Mouse (Mus musculus) limb, embryonic 11.5 days (tissue): ENCODE measurements at regions not wholly inside any gene's neighbourhood (a gene's known extent, or its start where the extent isn't known, plus 50 kb on each side); places are given as distances from the start of the nearest gene placed in this dataset.

ENCODE experiments used
- ATAC-seq: fragments of 200-750 bp; cut with Nextera tagmentation; 2 replicates; pipeline ENCODE4 v1.8.0; 2017; ENCODE audit warnings: low read depth; ENCODE audit not compliant: insufficient number of reproducible peaks, low FRiP score, low TSS enrichment
- DNase-seq: peaks from one replicate; pipeline ENCODE4 v3.0.0-alpha.2; 2015; ENCODE audit warnings: low spot score
- H3K27ac ChIP-seq: fragments of 300-500 bp; sonication (generic); replicated peaks from 2 replicates; pipeline ENCODE4 v1.5.1; 2014; ENCODE audit warnings: low read depth, mild to moderate bottlenecking, low read length
- H3K27me3 ChIP-seq: fragments of 300-500 bp; sonication (generic); 2 replicates; pipeline ENCODE4 v1.6.1; 2014; ENCODE audit warnings: mild to moderate bottlenecking, low read length, mixed read lengths; ENCODE audit not compliant: control insufficient read depth, insufficient read depth
- H3K36me3 ChIP-seq: fragments of 300-500 bp; sonication (generic); 2 replicates; pipeline ENCODE4 v1.6.1; 2014; ENCODE audit warnings: mild to moderate bottlenecking, low read length, moderate library complexity, mixed read lengths; ENCODE audit not compliant: control insufficient read depth, insufficient read depth
- H3K4me1 ChIP-seq: fragments of 300-500 bp; sonication (generic); 2 replicates; pipeline ENCODE4 v1.6.1; 2014; ENCODE audit warnings: low read length, mixed read lengths; ENCODE audit not compliant: control insufficient read depth, insufficient read depth
- H3K4me2 ChIP-seq: fragments of 300-500 bp; sonication (generic); 2 replicates; pipeline ENCODE4 v1.6.1; 2014; ENCODE audit warnings: low read depth, mild to moderate bottlenecking, moderate library complexity; ENCODE audit not compliant: severe bottlenecking
- H3K4me3 ChIP-seq: fragments of 300-500 bp; sonication (generic); 2 replicates; pipeline ENCODE4 v1.5.1; 2014; ENCODE audit warnings: low read depth, low read length
- H3K9ac ChIP-seq: fragments of 300-500 bp; sonication (generic); 2 replicates; pipeline ENCODE4 v1.6.1; 2014; ENCODE audit warnings: mild to moderate bottlenecking, low read length
- H3K9me3 ChIP-seq: fragments of 300-500 bp; sonication (generic); 2 replicates; pipeline ENCODE4 v1.6.1; 2016; ENCODE audit warnings: low read length; ENCODE audit not compliant: control insufficient read depth
- WGBS: fragments of 180-500 bp; shearing (Covaris S2); extraction: QIAGEN DNeasy Blood & Tissue Kit; methylation state at CpG from one replicate; pipeline ENCODE4 v1.1.7; 2014; 5-methylcytosine and 5-hydroxymethylcytosine counted together

DNA sequence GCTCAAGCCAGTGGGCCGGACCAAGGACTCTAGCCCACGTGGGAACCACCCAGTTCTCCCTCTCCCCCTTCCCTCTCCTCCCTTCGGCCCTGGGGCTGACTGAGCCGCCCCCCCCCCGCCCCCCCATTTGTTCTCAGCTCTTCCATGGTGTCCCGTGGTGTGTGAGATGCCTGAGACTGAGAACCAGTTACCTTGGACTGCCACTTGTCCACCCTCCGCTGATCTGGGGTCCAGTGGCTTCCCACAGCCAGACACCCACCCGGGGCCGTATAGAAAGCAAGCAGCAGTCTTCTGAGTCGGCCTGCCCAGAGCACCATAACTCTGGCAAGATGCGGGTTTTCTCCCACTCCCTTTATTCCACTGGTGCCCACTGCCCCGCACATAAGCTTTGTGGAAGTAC, 316.2 kb upstream of the A1bg start:
- Histone ChIP-seq H3K4me3 (no peak overlapping the region), H3K27ac (no peak overlapping the region; the same call in 1 of the 2 replicates), H3K9ac (no peak overlapping the region), H3K4me2 (no peak overlapping the region), H3K27me3 (no peaks in the 10 kb centered on the region), H3K36me3 (no peaks in the 10 kb centered on the region), H3K4me1 (no peaks in the 10 kb centered on the region; the same call in 1 of the 2 replicates), H3K9me3 (no peaks in the 10 kb centered on the region)
- DNase-seq (no peak), ATAC-seq (peak; percentile 51; the same call in 1 of the 2 replicates)
- WGBS = 78% methylated on average over 10 of the region's 12 CpGs

DNA sequence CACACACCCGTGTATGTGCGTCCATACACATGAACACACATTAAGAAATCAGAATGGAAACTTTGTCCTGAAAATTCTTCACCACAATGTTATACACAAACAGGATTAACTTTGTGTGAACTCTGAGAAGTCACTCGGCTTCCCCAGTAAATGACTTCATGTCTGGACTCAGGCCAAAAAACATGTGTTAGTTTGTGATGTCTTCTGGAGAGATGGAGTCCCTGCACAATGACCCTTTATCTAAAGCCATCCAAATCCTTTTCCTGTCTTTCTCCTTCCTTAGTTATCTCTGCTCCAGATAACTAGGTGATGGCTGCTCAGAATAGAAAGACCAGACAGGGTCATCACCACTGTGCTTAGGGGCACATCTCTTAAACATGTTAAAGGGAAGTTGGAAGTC, 306.8 kb upstream of the A1bg start:
- H3K9ac ChIP-seq = no peak overlapping the region
- H3K36me3 ChIP-seq = no peaks in the 10 kb centered on the region
- no peak for ATAC-seq
- 81% methylated on average over 3 of the region's 3 CpGs for WGBS
- DNase-seq = no peak
- H3K4me3 ChIP-seq = no peak overlapping the region
- no peak overlapping the region for H3K27ac ChIP-seq
- H3K4me2 ChIP-seq = no peak overlapping the region
- H3K27me3 ChIP-seq = no peaks in the 10 kb centered on the region
- no peaks in the 10 kb centered on the region for H3K4me1 ChIP-seq
- H3K9me3 ChIP-seq = no peaks in the 10 kb centered on the region

DNA sequence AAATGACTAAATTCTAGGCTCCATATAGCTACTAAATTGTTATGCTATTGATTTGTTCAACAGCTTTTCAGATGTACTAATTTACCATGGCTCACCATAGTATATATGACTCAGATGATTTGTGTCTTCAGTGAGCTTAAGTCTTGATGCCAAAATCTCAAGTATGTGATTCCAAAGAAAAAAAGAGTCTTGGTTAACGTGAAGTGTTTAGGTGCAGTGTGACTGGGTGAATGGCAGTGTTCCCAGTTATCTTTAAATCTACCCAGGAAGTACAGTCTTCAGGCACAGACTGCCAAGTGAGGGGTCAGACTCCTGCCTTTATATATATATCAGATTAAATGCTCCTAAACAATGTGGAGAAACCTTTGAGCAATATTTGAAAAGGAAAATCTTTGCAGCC, 300.1 kb upstream of the A1bg start:
- no peak overlapping the region for H3K27ac ChIP-seq
- no peak overlapping the region for H3K4me3 ChIP-seq
- DNase-seq (no peak), ATAC-seq (no peak)
- no peak overlapping the region for H3K4me2 ChIP-seq
- H3K27me3 ChIP-seq = no peaks in the 10 kb centered on the region
- no peak overlapping the region for H3K9ac ChIP-seq
- H3K4me1 ChIP-seq = no peaks in the 10 kb centered on the region
- H3K36me3 ChIP-seq = no peaks in the 10 kb centered on the region
- H3K9me3 ChIP-seq = no peaks in the 10 kb centered on the region
- WGBS = 74% methylated on average over 1 of the region's 1 CpGs

DNA sequence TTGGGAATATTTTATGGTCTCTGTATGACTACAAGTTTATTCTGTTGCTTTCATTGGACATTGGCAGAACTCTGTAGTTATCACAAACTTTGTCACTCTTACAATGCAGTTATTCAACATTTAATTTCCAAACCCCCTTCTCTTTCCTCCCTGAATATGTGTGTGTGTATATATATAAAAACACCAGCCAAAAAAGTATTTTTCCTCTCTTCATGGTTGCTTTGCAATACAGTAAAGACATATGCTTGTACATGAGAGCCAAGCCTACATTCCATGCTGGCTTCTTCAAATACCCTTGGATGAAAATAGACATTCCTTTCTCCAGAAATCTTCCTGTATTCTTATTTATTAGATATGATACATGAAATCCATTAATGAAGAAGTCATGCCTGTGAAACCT, 287.3 kb upstream of the A1bg start:
- Histone ChIP-seq H3K4me2 (no peak overlapping the region), H3K4me3 (no peak overlapping the region), H3K27me3 (no peaks in the 10 kb centered on the region), H3K27ac (no peak overlapping the region), H3K9ac (no peak overlapping the region), H3K36me3 (no peaks in the 10 kb centered on the region), H3K4me1 (no peaks in the 10 kb centered on the region), H3K9me3 (no peaks in the 10 kb centered on the region)
- ATAC-seq = no peak
- DNase-seq = no peak

DNA sequence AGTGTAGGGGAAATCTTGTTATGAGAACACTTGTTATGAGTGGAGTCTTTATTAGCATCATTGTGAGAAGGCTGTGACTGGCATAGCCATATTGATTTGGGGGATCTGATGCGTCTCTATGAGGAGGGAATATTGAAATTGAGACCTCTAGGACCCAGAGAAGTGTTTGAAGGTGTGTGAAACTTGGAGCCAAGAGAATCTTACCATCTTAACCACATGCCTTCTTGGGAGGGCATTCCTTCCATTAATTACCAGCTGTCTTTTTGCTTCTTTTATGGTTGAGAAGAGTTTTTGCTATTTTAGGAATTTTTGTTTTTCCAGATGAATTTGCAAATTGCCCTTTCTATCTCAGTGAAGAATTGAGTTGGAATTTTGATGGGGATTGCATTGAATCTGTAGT, 267.2 kb upstream of the A1bg start:
- Histone ChIP-seq H3K9me3 (no peaks in the 10 kb centered on the region), H3K4me1 (no peaks in the 10 kb centered on the region), H3K27me3 (no peaks in the 10 kb centered on the region), H3K4me2 (no peak overlapping the region), H3K4me3 (no peak overlapping the region), H3K27ac (no peak overlapping the region), H3K9ac (no peak overlapping the region), H3K36me3 (no peaks in the 10 kb centered on the region)
- DNase-seq (no peak), ATAC-seq (no peak)
- WGBS = 79% methylated on average over 1 of the region's 1 CpGs

DNA sequence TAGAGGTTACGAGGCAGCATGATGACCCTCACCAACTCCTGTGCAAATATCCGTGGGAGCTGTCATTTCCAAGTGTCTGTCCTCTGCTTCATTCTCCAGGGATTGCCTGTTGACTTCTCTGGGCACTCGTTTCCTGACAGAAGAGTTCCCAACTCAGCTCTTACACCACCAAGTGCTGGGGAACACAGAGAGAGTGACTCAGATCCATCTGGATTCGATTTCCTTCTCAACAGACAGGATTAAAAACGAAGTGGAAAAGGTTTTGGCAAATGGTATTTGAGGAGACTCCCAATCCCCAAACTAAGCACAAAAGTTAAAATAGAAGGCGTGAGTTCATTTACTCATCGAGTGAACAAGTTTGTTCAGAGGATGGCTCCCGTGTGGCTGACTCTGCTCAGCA, 266.7 kb upstream of the A1bg start:
- H3K4me2 ChIP-seq = no peak overlapping the region
- H3K4me3 ChIP-seq = no peak overlapping the region
- no peaks in the 10 kb centered on the region for H3K4me1 ChIP-seq
- no peaks in the 10 kb centered on the region for H3K27me3 ChIP-seq
- no peaks in the 10 kb centered on the region for H3K9me3 ChIP-seq
- DNase-seq (no peak), ATAC-seq (no peak)
- no peak overlapping the region for H3K27ac ChIP-seq
- H3K9ac ChIP-seq = no peak overlapping the region
- WGBS = 43% methylated on average over 8 of the region's 8 CpGs
- no peaks in the 10 kb centered on the region for H3K36me3 ChIP-seq

DNA sequence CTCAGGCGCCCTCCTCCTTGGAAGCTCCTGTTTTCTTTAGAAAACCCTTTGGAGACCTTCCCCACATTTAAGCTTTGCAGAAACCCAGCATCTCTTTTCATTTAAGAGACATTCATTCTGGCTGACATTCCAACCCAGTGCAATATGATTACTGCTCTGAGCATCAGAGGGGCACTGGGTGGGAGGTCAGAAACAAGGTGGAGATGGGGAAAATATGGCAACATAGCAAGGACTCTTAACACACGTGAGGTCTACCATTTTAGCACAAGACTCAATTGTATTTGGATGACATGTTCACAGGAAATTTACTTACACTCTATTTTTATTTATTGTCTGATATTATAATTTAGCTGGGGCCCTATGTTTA, 261.8 kb upstream of the A1bg start:
- 61% methylated on average over 2 of the region's 2 CpGs for WGBS
- ATAC-seq (no peak), DNase-seq (no peak)

DNA sequence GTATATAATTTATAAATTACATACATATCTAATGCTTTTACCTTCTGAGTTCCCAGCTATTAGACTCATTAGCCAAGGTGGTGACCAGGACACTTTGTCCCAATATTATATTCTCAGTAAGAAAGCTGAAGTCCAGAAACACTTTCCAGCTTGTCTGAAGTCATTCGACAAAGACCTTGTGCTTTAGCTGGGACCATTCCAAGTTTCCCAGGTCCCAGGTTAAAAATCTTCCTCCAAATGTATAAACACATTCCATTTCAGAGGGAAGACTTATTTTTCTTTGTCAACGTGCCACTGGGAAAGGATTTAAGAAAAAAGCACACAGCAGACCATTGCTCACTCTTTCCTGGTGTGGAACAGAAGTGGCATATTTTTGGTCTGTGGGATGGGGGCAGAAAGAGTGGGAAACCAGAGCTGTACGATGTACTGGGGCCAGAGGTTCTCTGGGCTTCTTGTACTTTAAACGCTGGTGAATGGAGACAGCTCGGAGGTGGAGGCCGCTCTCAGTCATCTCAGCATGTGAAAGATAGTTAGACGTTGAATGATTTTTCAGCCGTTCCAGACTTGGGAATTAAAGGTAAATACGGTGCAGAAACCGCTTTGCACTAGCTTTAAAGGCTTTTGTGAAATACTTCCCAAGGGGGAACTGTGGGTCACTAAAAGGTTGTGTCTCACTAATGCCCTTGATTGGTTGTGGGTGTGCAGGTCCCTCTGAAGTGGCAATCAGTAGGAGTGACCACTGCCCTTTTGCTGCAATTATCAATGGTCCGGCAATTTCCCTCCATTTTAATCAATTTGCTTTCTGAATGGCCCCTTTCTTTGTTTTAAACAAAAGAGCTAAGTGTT, 261.2 kb upstream of the A1bg start:
- Histone ChIP-seq H3K4me1 (no peaks in the 10 kb centered on the region), H3K4me3 (no peak overlapping the region), H3K36me3 (no peaks in the 10 kb centered on the region), H3K27ac (no peak overlapping the region), H3K4me2 (no peak overlapping the region), H3K27me3 (no peaks in the 10 kb centered on the region), H3K9me3 (no peaks in the 10 kb centered on the region), H3K9ac (no peak overlapping the region)
- DNase-seq (no peak), ATAC-seq (no peak)
- WGBS = 63% methylated on average over 11 of the region's 11 CpGs

More for the DNA sequence above, 261.8 kb upstream of the A1bg start:
- Histone ChIP-seq H3K4me2 (no peak overlapping the region), H3K4me1 (no peaks in the 10 kb centered on the region), H3K27ac (no peak overlapping the region), H3K27me3 (no peaks in the 10 kb centered on the region), H3K9ac (no peak overlapping the region), H3K4me3 (no peak overlapping the region), H3K36me3 (no peaks in the 10 kb centered on the region), H3K9me3 (no peaks in the 10 kb centered on the region)

DNA sequence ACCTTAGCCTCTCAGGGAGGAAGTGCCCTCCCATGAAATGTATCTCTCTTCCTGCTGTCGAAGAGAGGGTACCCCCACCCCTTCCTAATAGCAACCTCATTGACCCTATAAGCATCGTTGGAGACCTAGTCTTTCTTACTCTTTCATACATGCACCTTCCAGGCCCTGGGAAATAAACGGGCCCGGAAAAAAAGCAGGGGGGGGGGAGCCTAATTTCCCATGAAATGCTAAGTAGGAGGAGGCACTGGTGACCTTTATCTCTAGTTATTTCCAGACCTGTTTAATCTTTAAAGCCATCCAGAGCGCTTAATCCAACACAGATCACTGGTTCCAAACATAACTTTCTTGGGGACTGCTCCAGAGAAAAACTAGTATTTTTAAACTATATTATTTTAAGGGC, 260.5 kb upstream of the A1bg start:
- no peak overlapping the region for H3K4me2 ChIP-seq
- no peaks in the 10 kb centered on the region for H3K9me3 ChIP-seq
- ATAC-seq (no peak), DNase-seq (no peak)
- no peaks in the 10 kb centered on the region for H3K4me1 ChIP-seq
- no peaks in the 10 kb centered on the region for H3K27me3 ChIP-seq
- H3K9ac ChIP-seq = no peak overlapping the region
- WGBS = 53% methylated on average over 5 of the region's 5 CpGs
- no peaks in the 10 kb centered on the region for H3K36me3 ChIP-seq
- no peak overlapping the region for H3K27ac ChIP-seq
- H3K4me3 ChIP-seq = no peak overlapping the region
